Mouse (Mus musculus): Measurements from ENCODE around the gene Hcn3. TPM values are rescaled to one million over a fixed set of nuclear protein-coding genes. Genes with fewer than 3 reads are reported as not detected.
A peak's percentile ranks its signal among the peaks of the same experiment; 100 is the strongest.

The Hcn3 gene
- polyA plus RNA-seq, 1 experiment from 2014 or later: 1.8 TPM

GRCm38 (mm10) chr3:89103291-89103595 is 56.8 kb downstream of the Hcn3 start:
- ATAC-seq (replicated peaks; ENCODE audit: low FRiP score, low TSS enrichment, low read depth) (no peak), DNase-seq (ENCODE audit: low spot score) (no peak)
- 63% methylated on average over 4 of the region's 4 CpGs for WGBS

GRCm38 (mm10) chr3:89102495-89103290 is 57.3 kb downstream of the Hcn3 start:
- H3K9ac ChIP-seq (ENCODE audit: low read length): no peak overlapping the region

More at GRCm38 (mm10) chr3:89103291-89103595, 56.8 kb downstream of the Hcn3 start:
- H3K36me3 ChIP-seq (ENCODE audit: control insufficient read depth, insufficient read depth, low read length): peaks cover 17% of the 10 kb centered on the region
- H3K9ac ChIP-seq (ENCODE audit: low read length): no peak overlapping the region
- no peak overlapping the region for H3K4me2 ChIP-seq (ENCODE audit: low read length)
- peaks cover 20% of the 10 kb centered on the region for H3K4me1 ChIP-seq (replicated peaks; ENCODE audit: control insufficient read depth, insufficient read depth, low read length)
- H3K9me3 ChIP-seq (ENCODE audit: control insufficient read depth, low read length): no peaks in the 10 kb centered on the region
- H3K27me3 ChIP-seq (replicated peaks; ENCODE audit: control insufficient read depth, insufficient read depth, low read length): no peaks in the 10 kb centered on the region
- H3K27ac ChIP-seq (ENCODE audit: low read depth): 0 out of 2 replicates have a peak overlapping the region, but pooled peaks have one; percentile 73
- no peak overlapping the region for H3K4me3 ChIP-seq (ENCODE audit: low read depth, low read length)

GRCm38 (mm10) chr3:89101812-89102494 is 58.0 kb downstream of the Hcn3 start, which contains the start of gene Fdps:
TSS of gene Fdps (minus strand) at chr3:89101959.
- WGBS: under 1% methylated on average over 26 of the region's 26 CpGs
- no peaks in the 10 kb centered on the region for H3K27me3 ChIP-seq (replicated peaks; ENCODE audit: control insufficient read depth, insufficient read depth, low read length)
- peaks cover 20% of the 10 kb centered on the region for H3K4me1 ChIP-seq (replicated peaks; ENCODE audit: control insufficient read depth, insufficient read depth, low read length)
- peak within 1 kb of the TSS; percentile 84 for H3K4me2 ChIP-seq (ENCODE audit: low read length)
- H3K4me3 ChIP-seq (ENCODE audit: low read depth, low read length): peak within 1 kb of the TSS; percentile 88
- ATAC-seq (replicated peaks; ENCODE audit: low FRiP score, low TSS enrichment, low read depth) (peak; percentile 98), DNase-seq (ENCODE audit: low spot score) (peak; percentile 88)
- no peaks in the 10 kb centered on the region for H3K9me3 ChIP-seq (ENCODE audit: control insufficient read depth, low read length)
- H3K36me3 ChIP-seq (ENCODE audit: control insufficient read depth, insufficient read depth, low read length): peaks cover 30% of the 10 kb centered on the region
- H3K27ac ChIP-seq (ENCODE audit: low read depth): peak within 1 kb of the TSS; percentile 73
- H3K9ac ChIP-seq (ENCODE audit: low read length): peak within 1 kb of the TSS; percentile 60

More at GRCm38 (mm10) chr3:89102495-89103290, 57.3 kb downstream of the Hcn3 start:
- no peaks in the 10 kb centered on the region for H3K9me3 ChIP-seq (ENCODE audit: control insufficient read depth, low read length)
- H3K4me2 ChIP-seq (ENCODE audit: low read length): peak overlapping the region; percentile 65
- no peaks in the 10 kb centered on the region for H3K27me3 ChIP-seq (replicated peaks; ENCODE audit: control insufficient read depth, insufficient read depth, low read length)
- 55% methylated on average over 12 of the region's 12 CpGs for WGBS
- peak overlapping the region; percentile 88 for H3K4me3 ChIP-seq (ENCODE audit: low read depth, low read length)
- DNase-seq (ENCODE audit: low spot score) (no peak), ATAC-seq (replicated peaks; ENCODE audit: low FRiP score, low TSS enrichment, low read depth) (no peak)
- H3K4me1 ChIP-seq (replicated peaks; ENCODE audit: control insufficient read depth, insufficient read depth, low read length): peaks cover 20% of the 10 kb centered on the region
- peaks cover 22% of the 10 kb centered on the region for H3K36me3 ChIP-seq (ENCODE audit: control insufficient read depth, insufficient read depth, low read length)
- H3K27ac ChIP-seq (ENCODE audit: low read depth): peak overlapping the region; percentile 73

GRCm38 (mm10) chr3:89101459-89101811 is 58.6 kb downstream of the Hcn3 start:
- DNase-seq (ENCODE audit: low spot score) (no peak), ATAC-seq (replicated peaks; ENCODE audit: low FRiP score, low TSS enrichment, low read depth) (peak; percentile 38; the same call in 1 of the 2 replicates)
- H3K9ac ChIP-seq (ENCODE audit: low read length): peak overlapping the region; percentile 60
- H3K4me3 ChIP-seq (ENCODE audit: low read depth, low read length): peak overlapping the region; percentile 88
- H3K9me3 ChIP-seq (ENCODE audit: control insufficient read depth, low read length): no peaks in the 10 kb centered on the region
- under 1% methylated on average over 19 of the region's 19 CpGs for WGBS
- H3K4me1 ChIP-seq (replicated peaks; ENCODE audit: control insufficient read depth, insufficient read depth, low read length): peaks cover 20% of the 10 kb centered on the region
- H3K36me3 ChIP-seq (ENCODE audit: control insufficient read depth, insufficient read depth, low read length): peaks cover 35% of the 10 kb centered on the region
- H3K27me3 ChIP-seq (replicated peaks; ENCODE audit: control insufficient read depth, insufficient read depth, low read length): no peaks in the 10 kb centered on the region
- peak overlapping the region; percentile 55 for H3K27ac ChIP-seq (ENCODE audit: low read depth)
- peak overlapping the region; percentile 84 for H3K4me2 ChIP-seq (ENCODE audit: low read length)

- Histone ChIP-seq H3K27ac (ENCODE audit: low read depth) (peak within 1 kb of the TSS; percentile 73), H3K36me3 (ENCODE audit: control insufficient read depth, insufficient read depth, low read length) (peaks cover 41% of the 10 kb centered on the region), H3K9me3 (ENCODE audit: control insufficient read depth, low read length) (no peaks in the 10 kb centered on the region), H3K4me1 (replicated peaks; ENCODE audit: control insufficient read depth, insufficient read depth, low read length) (peaks cover 20% of the 10 kb centered on the region), H3K9ac (ENCODE audit: low read length) (peak within 1 kb of the TSS; percentile 60), H3K4me3 (ENCODE audit: low read depth, low read length) (peak within 1 kb of the TSS; percentile 88), H3K4me2 (ENCODE audit: low read length) (peak within 1 kb of the TSS; percentile 84), H3K27me3 (replicated peaks; ENCODE audit: control insufficient read depth, insufficient read depth, low read length) (no peaks in the 10 kb centered on the region)
- DNase-seq (ENCODE audit: low spot score) (no peak), ATAC-seq (replicated peaks; ENCODE audit: low FRiP score, low TSS enrichment, low read depth) (no peak)
- 40% methylated on average over 7 of the region's 7 CpGs for WGBS
Measured at GRCm38 (mm10) chr3:89100811-89101210, 59.2 kb downstream of the Hcn3 start, which contains the start of gene Gm43738. TSS of gene Gm43738 (minus strand) at chr3:89101099.

Other genes starting within 250 kb of the Hcn3 start
- gene Msto1, start 246.2 kb downstream of the Hcn3 start, polyA plus RNA-seq (2014; fragmentation: Nextera tagmentation; extraction: Ambion mirVana): 52.9 and 56.0 TPM in 2 replicates
- gene Ash1l, start 209.6 kb downstream of the Hcn3 start, polyA plus RNA-seq (2014; fragmentation: Nextera tagmentation; extraction: Ambion mirVana): 21.5 and 23.1 TPM in 2 replicates
- 150 and 155 TPM in 2 replicates for gene Dap3, start 209.0 kb downstream of the Hcn3 start, polyA plus RNA-seq (2014; fragmentation: Nextera tagmentation; extraction: Ambion mirVana)
- 18.7 and 22.2 TPM in 2 replicates for gene Rusc1, start 66.9 kb downstream of the Hcn3 start, polyA plus RNA-seq (2014; fragmentation: Nextera tagmentation; extraction: Ambion mirVana)
- 0.20 TPM in 1 of 2 replicates, not detected in the other for gene Gm43738, start 59.1 kb downstream of the Hcn3 start, polyA plus RNA-seq (2014; fragmentation: Nextera tagmentation; extraction: Ambion mirVana)
- 352 and 412 TPM in 2 replicates for gene Fdps, start 58.2 kb downstream of the Hcn3 start, polyA plus RNA-seq (2014; fragmentation: Nextera tagmentation; extraction: Ambion mirVana)
- gene Pklr, start 24.1 kb downstream of the Hcn3 start, polyA plus RNA-seq (2014; fragmentation: Nextera tagmentation; extraction: Ambion mirVana): 13.3 and 15.8 TPM in 2 replicates
- 24.9 and 25.3 TPM in 2 replicates for gene Clk2, start 4.6 kb upstream of the Hcn3 start, polyA plus RNA-seq (2014; fragmentation: Nextera tagmentation; extraction: Ambion mirVana)
- gene Scamp3, start 17.3 kb upstream of the Hcn3 start, polyA plus RNA-seq (2014; fragmentation: Nextera tagmentation; extraction: Ambion mirVana): 98.1 and 101 TPM in 2 replicates
- gene Fam189b, start 22.9 kb upstream of the Hcn3 start, polyA plus RNA-seq (2014; fragmentation: Nextera tagmentation; extraction: Ambion mirVana): 27.6 and 29.3 TPM in 2 replicates
- 39.2 and 41.0 TPM in 2 replicates for gene Gba, start 42.7 kb upstream of the Hcn3 start, polyA plus RNA-seq (2014; fragmentation: Nextera tagmentation; extraction: Ambion mirVana)
- 19.2 and 19.4 TPM in 2 replicates for gene Thbs3, start 55.0 kb upstream of the Hcn3 start, polyA plus RNA-seq (2014; fragmentation: Nextera tagmentation; extraction: Ambion mirVana)
- 214 and 216 TPM in 2 replicates for gene Mtx1, start 66.9 kb upstream of the Hcn3 start, polyA plus RNA-seq (2014; fragmentation: Nextera tagmentation; extraction: Ambion mirVana)
- 4.2 and 10.3 TPM in 2 replicates for gene Muc1, start 68.9 kb upstream of the Hcn3 start, polyA plus RNA-seq (2014; fragmentation: Nextera tagmentation; extraction: Ambion mirVana)
- gene Krtcap2, start 85.8 kb upstream of the Hcn3 start, polyA plus RNA-seq (2014; fragmentation: Nextera tagmentation; extraction: Ambion mirVana): 331 and 346 TPM in 2 replicates
- gene Trim46, start 86.1 kb upstream of the Hcn3 start, polyA plus RNA-seq (2014; fragmentation: Nextera tagmentation; extraction: Ambion mirVana): 3.3 and 3.5 TPM in 2 replicates
- gene Dpm3, start 99.2 kb upstream of the Hcn3 start, polyA plus RNA-seq (2014; fragmentation: Nextera tagmentation; extraction: Ambion mirVana): 143 and 188 TPM in 2 replicates
- 64.7 and 66.5 TPM in 2 replicates for gene Slc50a1, start 110.4 kb upstream of the Hcn3 start, polyA plus RNA-seq (2014; fragmentation: Nextera tagmentation; extraction: Ambion mirVana)
- 46.2 and 46.6 TPM in 2 replicates for gene Efna1, start 120.9 kb upstream of the Hcn3 start, polyA plus RNA-seq (2014; fragmentation: Nextera tagmentation; extraction: Ambion mirVana)
- gene Efna3, start 162.8 kb upstream of the Hcn3 start, polyA plus RNA-seq (2014; fragmentation: Nextera tagmentation; extraction: Ambion mirVana): 13.2 and 15.3 TPM in 2 replicates
- gene Efna4, start 177.8 kb upstream of the Hcn3 start, polyA plus RNA-seq (2014; fragmentation: Nextera tagmentation; extraction: Ambion mirVana): 20.6 and 22.2 TPM in 2 replicates
- 30.4 and 31.0 TPM in 2 replicates for gene Adam15, start 189.8 kb upstream of the Hcn3 start, polyA plus RNA-seq (2014; fragmentation: Nextera tagmentation; extraction: Ambion mirVana)
- 0.35 and 0.40 TPM in 2 replicates for gene Dcst2, start 201.8 kb upstream of the Hcn3 start, polyA plus RNA-seq (2014; fragmentation: Nextera tagmentation; extraction: Ambion mirVana)
- gene Dcst1, start 205.1 kb upstream of the Hcn3 start, polyA plus RNA-seq (2014; fragmentation: Nextera tagmentation; extraction: Ambion mirVana): 0.15 and 0.34 TPM in 2 replicates
- gene Zbtb7b, start 234.6 kb upstream of the Hcn3 start, polyA plus RNA-seq (2014; fragmentation: Nextera tagmentation; extraction: Ambion mirVana): 4.7 and 5.3 TPM in 2 replicates
- not detected in 2 replicates for gene Lenep, start 242.6 kb upstream of the Hcn3 start, polyA plus RNA-seq (2014; fragmentation: Nextera tagmentation; extraction: Ambion mirVana)

Measured in intestine, embryonic 14.5 days (tissue).